Mouse (Mus musculus): Measurements from ENCODE around the gene Fam189a2.
A peak's percentile ranks its signal among the peaks of the same experiment; 100 is the strongest.

The Fam189a2 gene

GRCm38 (mm10) chr19:23972881-23973649 lies 57.8 kb downstream of the Fam189a2 start:
- no peak for DNase-seq (ENCODE audit: low spot score)

- DNase-seq (ENCODE audit: low spot score): no peak
Observed at GRCm38 (mm10) chr19:23971391-23971790, 59.4 kb downstream of the Fam189a2 start.

- no peak for DNase-seq (ENCODE audit: low spot score)
Observed at GRCm38 (mm10) chr19:23970374-23970773, 60.4 kb downstream of the Fam189a2 start.

GRCm38 (mm10) chr19:23968862-23969225 lies 62.0 kb downstream of the Fam189a2 start:
- no peak for DNase-seq (ENCODE audit: low spot score)

GRCm38 (mm10) chr19:23968125-23968861 lies 62.5 kb downstream of the Fam189a2 start:
- DNase-seq (ENCODE audit: low spot score): no peak

GRCm38 (mm10) chr19:23967156-23967555 lies 63.7 kb downstream of the Fam189a2 start:
- DNase-seq (ENCODE audit: low spot score): peak; percentile 44

- DNase-seq (ENCODE audit: low spot score): no peak
Observed at GRCm38 (mm10) chr19:23966376-23966775, 64.4 kb downstream of the Fam189a2 start.

GRCm38 (mm10) chr19:23964401-23964910 lies 66.4 kb downstream of the Fam189a2 start:
- no peak for DNase-seq (ENCODE audit: low spot score)

GRCm38 (mm10) chr19:23961516-23961915 lies 69.3 kb downstream of the Fam189a2 start:
- peak; percentile 51 for DNase-seq (ENCODE audit: low spot score)

GRCm38 (mm10) chr19:23960831-23961447 lies 69.9 kb downstream of the Fam189a2 start:
- no peak for DNase-seq (ENCODE audit: low spot score)

GRCm38 (mm10) chr19:23960275-23960674 lies 70.5 kb downstream of the Fam189a2 start:
- DNase-seq (ENCODE audit: low spot score): peak; percentile 35

- DNase-seq (ENCODE audit: low spot score): peak; percentile 20
Observed at GRCm38 (mm10) chr19:23959870-23960269, 70.9 kb downstream of the Fam189a2 start.

GRCm38 (mm10) chr19:23958925-23959324 lies 71.9 kb downstream of the Fam189a2 start:
- peak; percentile 12 for DNase-seq (ENCODE audit: low spot score)

GRCm38 (mm10) chr19:23957563-23957962 lies 73.3 kb downstream of the Fam189a2 start:
- no peak for DNase-seq (ENCODE audit: low spot score)

GRCm38 (mm10) chr19:23956299-23956975 lies 74.4 kb downstream of the Fam189a2 start:
- DNase-seq (ENCODE audit: low spot score): no peak

- no peak for DNase-seq (ENCODE audit: low spot score)
Observed at GRCm38 (mm10) chr19:23955461-23955860, 75.4 kb downstream of the Fam189a2 start.

GRCm38 (mm10) chr19:23948301-23949000 lies 82.4 kb downstream of the Fam189a2 start:
- DNase-seq (ENCODE audit: low spot score): no peak

- no peak for DNase-seq (ENCODE audit: low spot score)
Observed at GRCm38 (mm10) chr19:23947871-23948270, 82.9 kb downstream of the Fam189a2 start.

GRCm38 (mm10) chr19:23946751-23947150 lies 84.1 kb downstream of the Fam189a2 start:
- no peak for DNase-seq (ENCODE audit: low spot score)

GRCm38 (mm10) chr19:23946026-23946685 lies 84.7 kb downstream of the Fam189a2 start:
- DNase-seq (ENCODE audit: low spot score): no peak

- no peak for DNase-seq (ENCODE audit: low spot score)
Observed at GRCm38 (mm10) chr19:23942886-23943285, 87.9 kb downstream of the Fam189a2 start.

Measured in MN1 (cell line).